Mouse (Mus musculus) heart, adult 18-20 months (tissue): ENCODE measurements at regions not wholly inside any gene's neighbourhood (a gene's known extent, or its start where the extent isn't known, plus 50 kb on each side); places are given as distances from the start of the nearest gene placed in this dataset.

Source experiments
- DNase-seq, 2 experiments: peaks; one replicate each; pipeline ENCODE4 v3.0.0; 2021 to 2022; ENCODE audit warnings: mixed read lengths in 1 of 2

DNA sequence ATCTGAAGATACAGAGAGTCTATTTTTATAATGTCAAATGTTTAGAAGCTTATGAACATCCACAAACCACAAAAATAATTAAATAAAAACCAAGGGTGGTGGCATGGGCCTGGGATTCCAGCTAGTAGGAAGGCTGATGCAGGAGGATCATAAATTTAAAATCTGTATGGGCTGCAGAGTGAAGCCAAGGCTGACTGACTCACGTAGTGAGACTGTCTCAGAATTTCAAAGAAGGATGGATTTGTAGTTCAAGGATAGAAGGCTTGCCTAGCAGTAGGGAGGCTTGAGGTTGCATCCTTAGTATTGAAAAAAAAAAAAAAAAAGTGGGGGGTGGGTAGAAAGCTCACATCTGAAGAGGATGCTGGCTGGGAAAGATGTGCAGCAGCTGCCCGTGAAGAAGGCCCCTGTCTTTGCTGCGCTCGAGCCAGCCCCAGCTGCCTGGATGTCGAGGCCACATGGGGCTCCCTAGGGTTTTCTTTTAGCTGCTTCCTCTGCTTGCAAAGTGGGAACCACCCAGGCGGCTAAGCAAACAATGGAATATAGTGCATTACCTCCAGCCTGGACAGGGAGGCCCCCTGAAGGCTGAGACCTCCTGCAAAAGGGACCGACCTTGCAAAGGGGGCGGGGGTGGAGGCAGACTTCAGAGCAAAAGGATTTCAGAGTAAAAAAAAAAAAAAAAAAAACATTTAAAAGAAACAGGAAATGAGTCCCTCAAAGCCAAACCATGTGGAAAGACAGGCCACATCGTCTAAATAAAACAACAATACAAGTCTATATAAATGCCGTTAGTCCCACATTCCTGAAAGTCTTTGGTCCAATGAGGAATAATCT lies 101.3 kb downstream of the Tmco5 start:
- peak; percentile 74 to 86 for DNase-seq

DNA sequence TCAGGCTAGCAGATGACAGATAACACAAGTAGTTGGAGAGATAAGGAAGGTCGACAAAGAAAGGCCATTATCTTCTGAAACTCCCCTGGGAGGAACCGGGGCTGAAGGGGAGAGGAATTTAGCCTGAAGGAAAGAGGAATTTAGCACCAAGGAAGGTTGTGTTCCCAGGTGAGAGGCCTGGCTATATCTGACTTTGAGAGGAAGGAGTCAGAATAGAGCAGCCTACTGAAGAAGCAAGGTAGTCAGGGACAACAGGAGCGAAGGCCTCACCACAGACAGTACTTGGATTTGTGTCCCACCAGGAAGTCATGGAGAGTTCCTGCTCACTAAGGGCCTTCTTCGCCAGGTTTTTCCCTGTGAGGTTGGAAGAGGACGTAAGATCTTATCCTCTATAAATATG lies 102.2 kb downstream of the Tmco5 start:
- DNase-seq, result peak; percentile 30 to 50

DNA sequence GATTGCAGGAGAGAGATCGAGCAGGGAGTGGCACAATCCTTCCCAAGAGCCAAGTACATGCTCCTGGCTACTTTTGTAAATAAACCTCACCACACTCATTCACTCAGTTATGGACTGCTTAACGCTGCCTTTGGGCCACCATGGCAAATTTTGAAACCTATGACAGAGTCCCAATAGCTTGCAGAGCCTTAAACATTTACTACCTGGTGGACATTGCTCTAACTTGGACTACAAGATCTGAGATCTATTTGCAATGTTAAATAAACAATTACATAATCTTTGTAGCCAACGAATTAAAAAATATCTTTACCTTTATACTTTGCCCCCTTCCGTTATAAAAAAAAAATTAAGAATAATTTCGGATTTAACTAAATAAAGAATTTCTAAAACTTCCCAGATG lies 104.9 kb downstream of the Tmco5 start:
- no peak for DNase-seq

DNA sequence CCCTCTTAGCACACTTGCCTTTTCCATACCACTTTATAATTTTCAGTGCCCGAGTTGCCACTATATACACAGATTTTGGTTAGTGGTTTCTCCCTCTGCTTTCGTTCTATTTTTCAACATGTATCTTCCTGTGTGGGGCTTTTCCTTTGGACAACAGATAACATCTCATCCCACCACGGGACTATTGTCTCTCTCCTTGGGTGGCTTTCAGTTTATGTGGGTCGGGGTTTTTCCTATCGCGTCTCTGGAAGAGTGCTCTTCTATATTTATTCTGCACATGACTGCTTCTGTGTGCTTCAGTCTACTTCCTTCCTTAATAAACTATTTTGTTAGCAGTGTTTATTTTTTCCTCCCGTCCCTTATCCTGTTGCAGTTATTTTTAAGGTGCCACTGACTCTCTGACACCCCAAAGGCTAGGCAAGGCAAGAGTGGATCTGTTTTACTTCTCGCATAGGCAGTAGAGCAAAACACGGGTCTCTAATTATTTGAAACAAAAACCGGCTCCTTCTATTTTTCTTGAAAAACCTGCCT lies 105.4 kb downstream of the Tmco5 start:
- peak; percentile 22 to 29 for DNase-seq

DNA sequence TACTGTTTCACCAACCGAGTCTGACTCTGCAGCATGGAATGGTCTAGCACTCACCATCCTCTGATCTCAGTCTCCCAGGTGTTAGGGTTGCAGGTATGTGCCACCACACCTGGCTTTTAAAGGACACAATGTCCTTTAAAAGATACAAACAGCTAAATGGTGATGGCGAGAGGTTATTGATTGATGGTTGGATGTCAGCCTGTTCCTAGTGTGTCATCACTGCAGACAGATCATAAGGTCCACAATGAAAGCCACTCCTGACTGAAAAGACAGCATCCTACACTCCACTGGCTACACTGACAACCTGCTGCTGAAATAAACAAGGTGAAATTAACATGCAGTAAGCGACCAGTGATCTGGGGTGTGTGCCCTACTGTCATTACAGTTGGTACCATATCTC lies 106.1 kb downstream of the Tmco5 start:
- DNase-seq, result no peak

DNA sequence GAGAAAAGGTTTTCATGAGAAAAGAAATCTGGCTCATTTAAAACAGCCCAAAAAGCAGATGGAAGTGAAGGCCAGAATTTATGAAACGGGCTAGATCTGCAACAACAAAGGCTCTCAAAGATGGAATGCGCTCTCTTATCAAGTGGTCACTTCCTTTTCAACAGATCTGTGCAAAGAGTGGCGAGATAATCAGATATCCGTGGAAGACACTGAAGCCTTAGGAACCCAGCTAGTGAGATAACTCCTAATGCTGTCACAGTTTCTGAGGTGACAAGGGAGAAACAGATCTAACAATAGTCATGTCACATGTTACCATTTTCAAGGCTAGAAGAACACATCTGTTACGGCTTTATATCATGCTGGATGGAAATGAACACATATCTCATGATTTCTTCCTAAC lies 107.1 kb downstream of the Tmco5 start:
- DNase-seq, result no peak

DNA sequence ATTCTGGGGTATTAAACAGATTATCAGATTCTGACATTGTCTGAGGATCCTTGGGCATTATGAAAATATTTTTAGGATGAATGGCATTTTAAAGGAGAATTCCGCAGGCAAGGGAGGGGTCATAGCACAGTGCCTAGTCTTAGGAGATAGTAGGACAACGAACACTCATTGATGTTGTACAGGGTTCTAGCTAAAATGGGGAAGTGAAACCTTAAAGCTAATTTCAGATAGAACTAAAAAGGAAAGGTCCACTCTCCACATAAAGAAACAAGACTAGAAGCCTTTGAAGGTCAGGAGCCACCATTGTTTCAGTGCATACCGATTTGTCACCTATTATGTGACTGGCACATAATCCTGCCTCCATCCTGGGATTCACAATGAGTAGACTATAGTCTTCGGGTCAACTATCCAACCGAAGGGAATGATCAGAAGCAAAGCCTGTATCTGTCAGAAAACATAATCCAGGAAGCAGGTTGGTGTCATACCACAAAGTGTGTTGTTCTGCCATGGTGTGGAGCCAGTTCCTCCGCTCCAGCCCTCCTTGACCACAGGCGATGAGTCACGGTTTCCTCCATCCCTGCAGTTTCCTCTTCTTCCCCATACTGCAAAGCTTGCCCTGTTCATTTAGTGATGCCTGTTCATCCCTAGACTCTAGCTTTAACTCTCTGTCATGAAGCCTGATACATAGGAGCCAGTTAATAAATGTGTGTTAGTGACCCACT lies 110.6 kb downstream of the Tmco5 start:
- DNase-seq, result peak; percentile 27 to 71

DNA sequence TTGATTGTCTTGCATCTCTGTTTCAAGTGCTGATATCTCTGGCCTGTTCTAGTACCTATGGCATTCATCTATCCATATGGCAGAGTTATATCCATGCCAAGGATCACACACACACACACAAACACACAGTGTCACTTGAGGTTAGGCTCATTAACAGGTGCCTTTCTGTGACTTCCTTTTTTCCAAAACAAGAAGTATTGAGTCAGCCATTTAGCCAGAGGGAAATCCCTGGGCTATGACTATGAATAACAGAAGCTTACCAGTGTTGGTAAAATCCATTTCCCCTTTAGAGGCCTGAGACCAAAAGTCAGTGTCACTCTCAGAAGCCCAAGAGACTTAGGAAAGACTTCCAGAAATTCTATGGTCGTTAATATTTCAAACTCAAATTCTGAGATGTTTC lies 111.6 kb downstream of the Tmco5 start:
- peak in 1 of 2 experiments; percentile 17 for DNase-seq

DNA sequence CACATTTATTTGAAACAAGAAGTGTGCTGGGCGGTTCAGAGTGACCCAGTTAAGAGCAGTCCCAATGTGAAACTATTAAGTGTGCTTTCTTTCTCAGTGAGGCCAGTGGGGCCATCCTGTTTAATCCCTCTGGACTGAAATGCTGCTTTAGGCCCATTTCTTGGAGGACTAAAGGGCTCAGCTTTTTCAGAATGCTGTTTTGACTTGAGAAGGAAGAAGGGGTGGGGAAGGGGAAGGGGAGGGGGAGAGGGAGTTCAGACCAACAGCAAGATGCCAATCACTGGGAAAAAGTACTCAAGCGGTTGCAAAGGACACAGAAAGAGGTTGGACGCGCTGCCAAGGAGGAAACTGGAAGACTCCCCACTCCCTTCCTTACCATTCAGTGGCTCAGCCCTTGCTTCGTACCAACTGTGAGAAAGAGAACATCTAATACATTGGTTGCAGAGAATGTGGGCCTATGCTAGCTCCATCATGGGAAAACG lies 113.1 kb downstream of the Tmco5 start:
- DNase-seq, result peak; percentile 16 to 21

DNA sequence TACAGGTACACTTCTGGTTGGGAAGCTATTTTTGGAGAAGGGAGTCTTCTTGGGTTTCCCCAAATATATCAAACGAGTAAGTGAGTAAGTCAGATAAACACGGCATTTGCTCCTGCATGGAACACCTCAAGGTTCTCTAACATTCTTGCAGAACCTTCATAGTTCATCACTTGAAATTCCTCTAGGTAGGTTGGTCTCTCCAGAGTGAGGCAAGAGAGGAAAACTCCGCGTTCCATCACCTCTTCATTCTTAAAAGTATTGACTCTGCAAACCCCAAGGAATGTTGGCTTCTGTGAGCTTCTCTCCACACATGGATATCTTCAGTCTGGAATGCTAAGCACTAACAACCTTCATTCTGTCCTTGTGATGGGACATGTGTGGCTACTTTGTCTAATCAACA lies 115.2 kb downstream of the Tmco5 start:
- DNase-seq, result no peak

DNA sequence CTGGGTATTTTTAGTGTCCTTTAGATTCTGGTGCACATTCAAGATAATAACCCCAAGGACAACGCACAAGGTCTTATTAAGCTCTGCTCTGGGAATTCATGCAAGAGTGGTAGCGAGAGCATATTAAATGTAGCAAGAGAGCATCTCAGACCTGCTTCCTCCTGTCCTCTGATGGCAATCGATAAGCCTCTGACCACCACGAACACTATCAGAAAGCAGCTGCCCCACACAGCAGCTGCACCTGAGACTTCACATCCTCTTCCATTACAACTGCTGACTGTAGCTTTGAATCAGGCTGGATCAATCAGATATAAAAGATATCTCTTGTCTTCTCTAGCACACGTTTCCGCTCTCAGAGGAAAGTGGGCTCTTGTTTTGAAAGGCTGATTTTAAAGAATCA lies 117.8 kb downstream of the Tmco5 start:
- no peak for DNase-seq

DNA sequence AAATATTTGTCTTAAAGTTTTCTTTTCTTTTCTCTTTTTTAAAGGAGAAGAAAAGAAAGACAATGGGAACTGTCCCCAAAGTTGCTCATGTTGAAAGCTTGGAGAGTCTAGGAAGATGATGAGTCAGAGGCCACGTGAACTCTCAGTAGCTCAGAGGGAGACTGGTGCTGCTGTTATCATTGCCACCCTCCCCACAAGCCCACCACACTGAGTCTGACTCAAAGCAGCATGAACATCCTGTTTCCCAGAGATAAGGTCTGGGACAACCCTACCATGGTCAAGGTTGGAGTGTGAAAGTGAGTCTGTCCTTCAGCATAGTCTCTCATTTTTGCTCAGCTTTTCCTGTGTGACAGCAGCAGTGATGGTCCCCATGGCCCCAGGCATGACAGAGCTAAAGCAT lies 120.3 kb downstream of the Tmco5 start:
- no peak for DNase-seq

DNA sequence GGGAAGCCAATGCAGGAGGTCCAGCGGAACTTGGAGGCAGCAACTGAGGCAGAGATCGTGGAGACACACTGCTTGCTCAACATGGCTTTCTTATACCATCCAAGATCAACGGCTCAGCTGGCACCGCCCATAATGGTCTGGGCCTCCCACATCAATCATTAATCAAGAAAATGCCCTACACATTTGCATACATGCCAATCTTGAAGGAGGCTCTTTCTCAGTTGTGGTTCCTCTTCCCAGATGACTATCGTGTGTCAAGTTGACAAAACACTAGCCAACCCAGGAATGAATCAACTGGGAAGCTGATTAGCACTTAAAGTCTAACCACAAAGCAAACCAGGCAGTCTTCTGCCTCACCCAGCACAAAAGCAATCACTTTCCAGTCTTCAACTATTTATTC lies 121.1 kb downstream of the Tmco5 start:
- DNase-seq, result no peak

DNA sequence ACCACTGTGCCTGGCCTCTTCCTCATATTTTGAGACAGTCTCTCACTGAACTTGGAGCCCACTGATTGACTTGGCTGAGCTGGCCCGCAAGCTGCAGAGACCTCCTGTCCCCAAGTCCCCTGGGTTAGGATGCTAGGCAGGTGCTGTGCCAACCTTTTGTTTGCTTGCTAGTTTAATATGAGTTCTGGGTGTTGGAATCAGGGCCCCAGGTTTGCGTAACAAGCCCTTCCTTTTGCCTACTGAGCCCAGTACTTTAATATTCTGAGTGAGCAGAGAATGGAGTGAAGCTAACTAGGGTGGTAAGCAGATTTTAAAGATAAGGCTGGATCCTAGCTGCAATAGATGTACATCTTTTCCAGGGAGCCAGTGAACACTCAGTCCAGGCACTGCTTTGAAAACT lies 117.2 kb upstream of the Spred1 start:
- no peak for DNase-seq

DNA sequence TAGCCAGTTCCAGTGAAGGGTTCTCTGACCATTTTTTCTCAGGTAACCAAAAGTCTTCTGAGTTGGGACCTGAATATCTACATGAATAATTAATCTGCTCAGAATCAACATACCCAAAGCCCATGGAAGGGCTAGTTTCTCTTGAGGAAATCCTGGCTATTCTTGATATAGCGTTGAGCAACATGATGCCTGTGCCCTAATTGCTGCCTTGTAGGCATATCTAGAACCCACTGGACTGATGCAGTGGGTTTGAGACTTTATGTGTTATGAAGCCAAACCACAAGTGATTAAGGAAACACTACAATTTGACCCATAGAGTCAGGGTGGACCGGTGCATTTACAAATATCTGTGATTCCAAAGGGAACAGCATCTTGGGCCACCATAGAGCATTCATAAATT lies 114.3 kb upstream of the Spred1 start:
- DNase-seq, result no peak

DNA sequence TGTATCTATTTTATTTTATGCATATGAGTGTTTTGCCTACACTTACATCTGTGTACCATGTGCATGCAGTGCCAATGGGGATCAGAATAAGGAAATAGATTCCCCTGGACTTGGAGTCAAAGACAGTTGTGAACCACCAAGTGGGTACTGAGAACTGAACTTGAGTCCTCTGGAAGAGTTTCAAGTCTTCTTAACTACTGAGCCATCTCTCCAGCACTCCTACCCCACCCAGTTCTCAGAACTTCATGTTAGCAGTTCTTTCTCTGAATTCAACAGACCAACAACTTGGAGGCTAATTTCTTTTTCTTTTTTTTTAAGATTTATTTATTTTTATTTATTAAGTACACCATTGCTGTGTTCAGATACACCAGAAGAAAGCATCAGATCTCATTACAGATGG lies 112.3 kb upstream of the Spred1 start:
- no peak for DNase-seq

DNA sequence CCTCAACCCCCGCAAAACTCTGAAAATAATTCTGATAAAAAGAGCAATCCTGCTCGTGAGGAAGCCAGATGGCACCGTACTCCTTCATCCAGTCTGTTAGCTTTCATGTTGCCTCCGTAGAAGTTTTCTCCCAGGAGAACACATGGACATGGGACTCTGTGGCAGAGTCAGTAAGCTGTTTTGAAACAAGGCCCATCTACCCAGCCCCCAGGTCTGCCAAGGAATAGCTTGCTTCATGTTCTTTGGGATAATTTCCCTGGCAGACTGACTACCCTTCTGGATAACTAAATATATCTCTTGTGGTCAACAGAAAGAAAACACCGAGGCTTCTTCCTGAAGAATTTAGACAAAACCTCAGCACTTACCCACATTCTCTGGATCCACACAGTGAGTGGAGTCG lies 111.2 kb upstream of the Spred1 start:
- DNase-seq, result no peak

DNA sequence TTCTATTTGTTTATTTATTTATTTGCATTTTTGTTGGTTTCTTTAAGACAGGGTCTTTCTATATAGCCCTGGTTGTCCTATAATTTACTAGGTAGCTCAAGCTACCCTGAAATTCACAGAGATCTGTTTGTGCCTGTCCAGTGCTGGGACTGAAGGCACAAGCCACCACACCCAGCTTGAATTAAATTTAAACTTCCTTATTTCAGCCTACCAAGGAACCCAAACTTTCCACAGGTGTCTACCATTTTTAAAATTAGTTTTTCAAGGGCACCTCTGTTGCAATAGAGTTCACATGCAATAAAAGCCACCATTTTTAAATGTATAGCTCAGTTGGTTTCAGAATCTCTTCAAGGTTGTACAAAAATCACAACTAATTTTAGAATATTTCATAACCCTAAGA lies 110.2 kb upstream of the Spred1 start:
- no peak for DNase-seq

DNA sequence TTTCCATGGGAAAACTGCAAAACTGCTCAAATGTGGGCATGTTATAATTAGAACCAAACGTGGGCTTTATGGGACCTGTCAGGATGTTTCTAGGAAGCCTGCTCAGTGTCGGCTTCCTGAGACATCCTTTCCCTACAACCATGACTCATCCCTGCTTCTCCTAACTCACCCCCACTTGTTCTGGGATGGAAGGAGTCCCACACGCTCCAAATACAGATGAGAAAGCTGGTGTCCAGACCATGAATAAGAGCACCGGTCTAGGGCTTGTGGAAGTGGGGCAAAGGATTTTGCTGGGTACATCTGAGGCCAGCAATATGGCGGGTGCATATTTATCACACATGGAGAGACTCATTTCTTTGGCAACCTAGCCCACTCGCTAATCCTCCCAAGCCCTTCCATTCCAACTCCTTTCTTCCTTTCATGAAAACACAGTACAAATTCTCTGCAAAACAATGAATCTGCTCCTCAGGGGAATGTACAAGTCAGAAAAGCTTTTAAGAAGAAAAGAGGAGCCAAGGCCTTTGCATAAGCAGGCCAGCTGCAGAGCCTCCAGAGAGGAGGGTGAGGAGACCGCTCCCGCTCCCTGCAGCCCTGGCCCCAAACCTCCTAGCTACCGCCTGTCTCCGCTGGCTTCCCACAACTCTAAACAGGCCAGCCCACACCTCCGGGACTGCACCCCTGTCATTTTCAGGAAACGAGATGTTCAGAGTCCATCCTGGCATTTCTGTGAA lies 103.1 kb upstream of the Spred1 start:
- peak; percentile 71 to 87 for DNase-seq

DNA sequence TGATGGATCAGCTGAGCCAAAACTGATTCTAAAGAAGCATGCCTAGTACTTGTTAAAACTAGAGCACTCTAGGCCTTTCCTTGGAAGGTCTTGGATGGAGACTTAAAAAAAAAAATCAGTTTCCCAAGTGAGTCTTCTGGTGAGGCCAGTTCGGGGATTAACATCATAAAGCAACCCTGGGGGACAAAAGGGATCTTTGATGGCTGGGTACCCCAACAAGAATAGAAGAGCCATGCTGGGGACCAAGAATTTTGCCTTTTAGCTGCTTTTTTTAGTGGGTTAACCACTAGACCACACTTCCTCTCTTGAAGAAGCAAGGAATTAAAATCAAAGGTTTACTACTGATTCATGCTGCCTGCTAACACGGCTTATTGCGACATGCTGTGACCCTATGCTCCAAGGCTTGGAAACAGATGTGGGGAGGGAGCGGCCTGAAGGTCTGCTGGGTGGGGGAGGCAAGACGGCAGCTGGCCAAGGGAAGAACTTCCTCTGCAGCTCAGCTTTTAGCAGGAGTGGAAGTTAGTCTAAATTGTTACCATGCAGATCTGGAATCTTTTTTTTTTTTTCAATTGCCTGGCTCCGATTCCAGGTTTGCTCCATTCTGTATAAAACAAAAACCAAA lies 102.1 kb upstream of the Spred1 start:
- peak; percentile 85 to 95 for DNase-seq

DNA sequence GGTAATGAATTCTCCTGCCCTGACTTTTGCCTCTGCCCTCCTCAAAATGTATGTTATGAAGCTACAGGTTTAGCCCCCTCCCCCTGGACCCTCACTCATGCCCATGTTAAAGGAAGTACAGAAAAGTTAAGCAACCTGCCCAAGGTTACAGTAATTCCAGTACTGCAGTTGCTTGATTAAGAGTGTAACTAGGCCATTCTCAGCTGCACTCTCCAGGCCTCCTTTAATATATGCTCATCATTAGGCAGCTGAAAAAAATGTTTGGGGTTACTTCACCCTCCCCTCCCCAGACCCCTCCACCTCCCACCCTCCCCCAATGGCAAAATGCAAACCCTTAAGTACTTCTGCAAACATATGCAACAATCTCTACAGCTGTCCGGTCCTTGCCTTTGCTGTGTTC lies 101.6 kb upstream of the Spred1 start:
- no peak for DNase-seq

DNA sequence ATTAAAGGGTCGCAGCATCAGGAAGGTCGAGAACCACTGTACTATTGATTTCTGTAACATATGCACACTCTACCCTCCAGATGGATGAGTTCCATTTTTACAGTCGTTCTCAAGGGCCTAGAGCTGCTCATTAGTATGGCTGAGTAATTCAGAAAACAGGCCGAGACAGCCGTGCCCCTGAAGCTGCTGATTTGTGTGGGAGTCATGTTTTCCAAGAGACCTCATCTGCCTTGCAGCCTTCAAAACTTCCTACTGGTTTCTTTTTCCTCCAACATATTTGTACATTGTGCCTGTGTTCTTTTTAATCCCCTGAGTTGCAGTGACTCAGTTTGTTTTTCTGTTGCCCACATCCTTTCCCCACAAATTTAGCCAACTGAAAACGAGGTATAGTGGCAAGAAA lies 99.4 kb upstream of the Spred1 start:
- peak; percentile 7 to 8 for DNase-seq
